Mouse (Mus musculus): Measurements from ENCODE around the gene Tmsb10. TPM values are rescaled to one million over a fixed set of nuclear protein-coding genes. Genes with fewer than 3 reads are reported as not detected.

Tmsb10 gene
- total and polyA plus RNA-seq, 3 experiments, result 31.7 to 91.3 TPM; not detected in 1

GRCm38 (mm10) chr6:72965199-72965598, 6.7 kb upstream of the Tmsb10 start:
- TF ChIP-seq SMC3 (IDR thresholded peaks at IDR 0.05; ENCODE audit: low read depth, low read length), result no peak
- no peak for TF ChIP-seq POLR2A (IDR thresholded peaks at IDR 0.05; ENCODE audit: control insufficient read depth in 1 of 2, insufficient read depth in 1 of 2, low read depth in 1 of 2, low read length in 2 of 2, poor library complexity in 1 of 2)
- TF ChIP-seq SIN3A (IDR thresholded peaks at IDR 0.05; ENCODE audit: low read length), result no peak
- TF ChIP-seq ZMIZ1 (IDR thresholded peaks at IDR 0.05; ENCODE audit: low read depth, low read length), result no peak
- TF ChIP-seq POLR2AphosphoS5 (IDR thresholded peaks at IDR 0.05; ENCODE audit: borderline replicate concordance, low read depth, low read length), result no peak
- TF ChIP-seq TAL1 (IDR thresholded peaks at IDR 0.05; ENCODE audit: low read length), result no peak
- no peak for TF ChIP-seq RCOR1 (IDR thresholded peaks at IDR 0.05; ENCODE audit: low read depth, low read length)
- no peak for TF ChIP-seq UBTF (IDR thresholded peaks at IDR 0.05; ENCODE audit: borderline replicate concordance, insufficient read depth, low read depth, low read length)
- no peak for TF ChIP-seq ZNF384 (IDR thresholded peaks at IDR 0.05; ENCODE audit: low read depth, low read length)
- no peak for TF ChIP-seq KAT2A (conservative IDR thresholded peaks at IDR 0.05; ENCODE audit: low read depth, low read length)
- no peak for TF ChIP-seq MEF2A (IDR thresholded peaks at IDR 0.05; ENCODE audit: extremely low read depth, insufficient replicate concordance, low read depth, low read length, poor library complexity, severe bottlenecking)
- TF ChIP-seq E2F4 (IDR thresholded peaks at IDR 0.05; ENCODE audit: borderline replicate concordance, low read depth, low read length), result no peak
- TF ChIP-seq USF2 (IDR thresholded peaks at IDR 0.05; ENCODE audit: borderline replicate concordance in 1 of 2, insufficient read depth in 1 of 2, low read depth in 1 of 2, low read length in 2 of 2), result no peak
- TF ChIP-seq RAD21 (IDR thresholded peaks at IDR 0.05; ENCODE audit: low read depth, low read length), result no peak
- no peak for TF ChIP-seq EP300 (IDR thresholded peaks at IDR 0.05; ENCODE audit: low read depth in 1 of 2, low read length in 2 of 2)
- TF ChIP-seq CHD2 (IDR thresholded peaks at IDR 0.05; ENCODE audit: low read length), result no peak
- TF ChIP-seq ETS1 (IDR thresholded peaks at IDR 0.05; ENCODE audit: low read depth, low read length), result no peak
- TF ChIP-seq MYB (IDR thresholded peaks at IDR 0.05; ENCODE audit: low read depth, low read length), result no peak
- H3K4me1 ChIP-seq (ENCODE audit: control insufficient read depth in 1 of 2, insufficient read depth in 2 of 2, low read length in 2 of 2), result no peaks in the 10 kb centered on the region
- no peaks in the 10 kb centered on the region for H3K9me3 ChIP-seq (replicated peaks; ENCODE audit: insufficient read depth, low read length)
- H3K79me2 ChIP-seq (ENCODE audit: control insufficient read depth, insufficient read depth, low read length, poor library complexity), result no peaks in the 10 kb centered on the region
- peaks cover 0 to 9% of the 10 kb centered on the region in 2 experiments; a peak in 3 of 4 replicates for H3K27me3 ChIP-seq (ENCODE audit: control insufficient read depth in 1 of 2, insufficient read depth in 2 of 2, low read length in 2 of 2)
- no peak overlapping the region for H3K4me3 ChIP-seq (ENCODE audit: control insufficient read depth in 1 of 2, insufficient read depth in 1 of 2, low read depth in 2 of 2, low read length in 2 of 2)
- DNase-seq (ENCODE audit: low read depth, low spot score), result no peak
- no peak overlapping the region for H3K27ac ChIP-seq (ENCODE audit: control insufficient read depth, low read depth, low read length)
- no peaks in the 10 kb centered on the region for H3K36me3 ChIP-seq (ENCODE audit: control insufficient read depth in 1 of 2, insufficient read depth in 2 of 2, low read length in 2 of 2)
- no peak overlapping the region for H3K9ac ChIP-seq (ENCODE audit: control insufficient read depth, low read depth, low read length, poor library complexity, severe bottlenecking)

GRCm38 (mm10) chr6:72962281-72962741, 3.8 kb upstream of the Tmsb10 start:
- Histone ChIP-seq H3K4me3 (ENCODE audit: control insufficient read depth in 1 of 2, insufficient read depth in 1 of 2, low read depth in 2 of 2, low read length in 2 of 2) (no peak overlapping the region), H3K27me3 (ENCODE audit: control insufficient read depth in 1 of 2, insufficient read depth in 2 of 2, low read length in 2 of 2) (peaks cover 0 to 7% of the 10 kb centered on the region in 2 experiments; a peak in 3 of 4 replicates), H3K9ac (ENCODE audit: control insufficient read depth, low read depth, low read length, poor library complexity, severe bottlenecking) (no peak overlapping the region), H3K27ac (ENCODE audit: control insufficient read depth, low read depth, low read length) (no peak overlapping the region), H3K36me3 (ENCODE audit: control insufficient read depth in 1 of 2, insufficient read depth in 2 of 2, low read length in 2 of 2) (no peaks in the 10 kb centered on the region), H3K79me2 (ENCODE audit: control insufficient read depth, insufficient read depth, low read length, poor library complexity) (0 out of 2 replicates have a peak, but pooled peaks cover 1% of the 10 kb centered on the region), H3K9me3 (replicated peaks; ENCODE audit: insufficient read depth, low read length) (no peaks in the 10 kb centered on the region), H3K4me1 (ENCODE audit: control insufficient read depth in 1 of 2, insufficient read depth in 2 of 2, low read length in 2 of 2) (no peaks in the 10 kb centered on the region)
- no peak for DNase-seq (ENCODE audit: low read depth, low spot score)
- TF ChIP-seq ELF1 (IDR thresholded peaks at IDR 0.05; ENCODE audit: low read depth, low read length) (no peak), MAFK (IDR thresholded peaks at IDR 0.05; ENCODE audit: borderline replicate concordance, low read depth, low read length) (no peak), CTCF (IDR thresholded peaks at IDR 0.05 in 2 of 3, conservative IDR thresholded peaks at IDR 0.05 in 1 of 3; ENCODE audit: control insufficient read depth in 1 of 3, insufficient read depth in 1 of 3, low read depth in 2 of 3, low read length in 3 of 3, poor library complexity in 1 of 3, severe bottlenecking in 1 of 3) (no peak), NELFE (IDR thresholded peaks at IDR 0.05; ENCODE audit: low read depth, low read length) (no peak), ETS1 (IDR thresholded peaks at IDR 0.05; ENCODE audit: low read depth, low read length) (no peak), POLR2AphosphoS5 (IDR thresholded peaks at IDR 0.05; ENCODE audit: borderline replicate concordance, low read depth, low read length) (no peak), ZNF384 (IDR thresholded peaks at IDR 0.05; ENCODE audit: low read depth, low read length) (no peak), EP300 (IDR thresholded peaks at IDR 0.05; ENCODE audit: low read depth in 1 of 2, low read length in 2 of 2) (no peak), MAZ (IDR thresholded peaks at IDR 0.05; ENCODE audit: low read depth, low read length) (no peak), TCF12 (IDR thresholded peaks at IDR 0.05; ENCODE audit: low read depth, low read length) (no peak), MXI1 (IDR thresholded peaks at IDR 0.05; ENCODE audit: low read depth, low read length) (no peak), JUND (IDR thresholded peaks at IDR 0.05; ENCODE audit: low read depth, low read length) (no peak), POLR2AphosphoS2 (IDR thresholded peaks at IDR 0.05; ENCODE audit: low read length) (no peak), ZKSCAN1 (IDR thresholded peaks at IDR 0.05; ENCODE audit: low read depth, low read length) (no peak), USF2 (IDR thresholded peaks at IDR 0.05; ENCODE audit: borderline replicate concordance in 1 of 2, insufficient read depth in 1 of 2, low read depth in 1 of 2, low read length in 2 of 2) (no peak), UBTF (IDR thresholded peaks at IDR 0.05; ENCODE audit: borderline replicate concordance, insufficient read depth, low read depth, low read length) (no peak), MYC (IDR thresholded peaks at IDR 0.05; ENCODE audit: low read depth, low read length) (no peak), NRF1 (IDR thresholded peaks at IDR 0.05; ENCODE audit: insufficient read depth, low read depth, low read length, poor library complexity, severe bottlenecking) (no peak)
